Mouse (Mus musculus): ENCODE measurements around the gene Rasl10a.

GRCm38 (mm10) chr11:5032706-5033105 is 25.2 kb upstream of the Rasl10a start:
- TF ChIP-seq GATA1 (IDR thresholded peaks at IDR 0.05; ENCODE audit: borderline replicate concordance, low read length): no peak
- no peak for TF ChIP-seq FLI1 (IDR thresholded peaks at IDR 0.05; ENCODE audit: low read length)
